Mouse (Mus musculus) ES-Bruce4 (cell line): ENCODE results near the gene Wsb1.

Source experiments
- CTCF ChIP-seq: IDR thresholded peaks from one replicate; pipeline ENCODE4 v1.8.1; 2011; ENCODE audit warnings: low read depth, low read length
- EP300 ChIP-seq: IDR thresholded peaks from 2 replicates; pipeline ENCODE4 v1.6.1; 2011; ENCODE audit warnings: low read depth, low read length; ENCODE audit not compliant: insufficient read depth

- no peak for TF ChIP-seq EP300
- TF ChIP-seq CTCF, result no peak
Observed at GRCm38 (mm10) chr11:79204444-79204843, 50.0 kb downstream of the Wsb1 start.
